Mouse (Mus musculus): ENCODE results near the gene Pank4. TPM values are rescaled to one million over a fixed set of nuclear protein-coding genes. Genes with fewer than 3 reads are reported as not detected.

Pank4 gene
- polyA plus RNA-seq, 1 experiment from 2014 or later: 42.9 TPM

DNA sequence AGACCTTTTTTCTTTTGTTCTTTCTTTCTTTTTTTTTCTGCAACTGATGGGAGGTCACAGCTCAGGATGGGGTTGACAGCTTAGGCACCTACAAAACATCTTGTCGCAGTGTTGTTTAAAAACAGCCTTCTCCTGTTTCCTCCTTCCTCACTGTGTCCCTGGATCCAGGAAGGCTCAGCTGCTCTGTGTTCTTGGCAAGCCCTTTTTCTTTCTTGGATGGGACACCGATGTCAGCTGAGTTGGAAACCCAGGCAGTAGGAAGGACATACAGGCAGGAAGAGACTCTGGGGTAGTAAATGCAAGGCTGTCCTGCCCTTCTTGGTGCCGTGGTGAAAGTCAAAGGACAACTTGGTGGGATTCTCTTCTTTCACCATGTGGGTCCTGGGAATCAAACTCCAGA, 1.9 kb downstream of the Pank4 start:
- DNase-seq (ENCODE audit: low spot score): no peak

DNA sequence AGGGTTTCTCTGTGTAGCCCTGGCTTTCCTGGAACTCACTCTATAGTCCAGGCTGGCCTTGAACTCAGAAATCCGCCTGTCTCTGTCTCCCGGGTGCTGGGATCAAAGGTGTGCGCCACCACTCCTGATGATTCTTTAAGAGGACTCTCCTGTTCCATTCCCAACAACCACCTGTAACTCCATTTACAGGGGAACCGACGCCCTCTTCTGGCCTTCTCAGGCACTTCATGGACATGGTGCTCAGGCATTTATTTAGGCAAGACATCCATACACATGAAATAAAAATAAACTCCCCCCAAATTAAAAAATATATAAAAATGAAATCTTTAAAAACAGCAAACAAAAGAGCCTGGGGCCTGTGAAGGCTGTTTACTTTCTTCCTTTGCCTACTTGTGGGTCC, 3.2 kb downstream of the Pank4 start:
- no peak for DNase-seq (ENCODE audit: low spot score)

DNA sequence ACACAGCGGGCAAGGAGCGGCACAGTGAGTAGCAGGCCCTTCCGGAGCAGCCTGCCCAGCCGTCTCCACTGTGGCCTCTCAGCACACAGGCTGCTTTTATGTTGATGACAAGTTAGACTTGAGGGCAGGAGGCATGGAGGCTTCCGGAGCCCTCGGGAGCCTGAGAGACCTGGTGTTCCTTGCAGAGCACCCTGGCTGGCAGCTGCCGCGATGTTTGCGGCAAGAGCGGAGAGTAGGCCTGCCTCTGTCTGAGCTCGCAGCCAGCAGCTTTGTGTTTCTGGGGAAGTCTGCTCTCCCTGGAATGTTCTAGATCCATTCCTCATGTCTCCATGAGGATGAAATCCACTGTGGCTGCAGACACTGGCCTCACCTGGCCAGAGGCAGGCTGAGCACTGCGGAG, 8.6 kb downstream of the Pank4 start:
- DNase-seq (ENCODE audit: low spot score): no peak

DNA sequence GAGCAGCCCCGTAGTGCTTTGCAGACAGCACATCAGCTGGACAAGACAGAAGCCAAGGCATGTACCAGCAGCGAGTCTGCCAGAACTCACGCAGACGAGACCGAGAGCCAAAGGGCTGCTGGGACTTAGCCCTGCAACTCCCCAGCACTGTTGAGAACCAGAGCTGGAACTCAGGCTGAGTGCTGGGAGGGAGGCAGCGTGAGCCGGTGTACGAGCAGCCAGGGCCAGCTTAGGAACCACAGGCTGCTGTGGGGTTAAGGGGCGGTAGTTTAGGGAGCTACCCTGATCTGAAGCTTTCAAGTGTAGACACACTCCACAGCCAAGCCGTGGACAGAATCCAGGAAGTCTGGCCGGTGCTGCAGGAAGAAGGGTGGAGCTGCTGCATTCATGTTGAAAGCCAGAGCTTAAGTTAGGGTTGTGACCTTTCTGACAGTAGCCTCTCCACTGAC, 10.3 kb downstream of the Pank4 start:
- DNase-seq (ENCODE audit: low spot score): no peak

DNA sequence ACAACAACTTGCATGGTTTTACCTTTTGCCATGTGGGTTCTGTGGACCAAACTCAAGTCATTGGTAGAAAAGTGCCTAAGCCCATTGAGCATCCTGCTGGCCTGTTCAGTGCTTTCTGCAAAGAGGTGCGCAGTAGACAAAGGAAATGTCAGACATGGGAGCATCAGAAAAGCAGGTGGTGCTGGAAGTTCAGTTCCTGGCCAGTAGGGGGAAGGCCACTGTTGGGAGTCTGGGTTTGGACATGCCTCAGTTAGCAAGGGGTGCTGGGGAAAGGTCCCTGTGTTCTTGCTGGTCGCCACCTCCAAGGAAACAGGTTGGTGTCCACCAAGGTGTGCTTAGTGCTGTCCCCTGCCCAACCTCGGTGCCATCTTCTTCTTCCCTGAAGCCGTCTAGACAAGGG, 16.2 kb downstream of the Pank4 start:
- no peak for DNase-seq (ENCODE audit: low spot score)

DNA sequence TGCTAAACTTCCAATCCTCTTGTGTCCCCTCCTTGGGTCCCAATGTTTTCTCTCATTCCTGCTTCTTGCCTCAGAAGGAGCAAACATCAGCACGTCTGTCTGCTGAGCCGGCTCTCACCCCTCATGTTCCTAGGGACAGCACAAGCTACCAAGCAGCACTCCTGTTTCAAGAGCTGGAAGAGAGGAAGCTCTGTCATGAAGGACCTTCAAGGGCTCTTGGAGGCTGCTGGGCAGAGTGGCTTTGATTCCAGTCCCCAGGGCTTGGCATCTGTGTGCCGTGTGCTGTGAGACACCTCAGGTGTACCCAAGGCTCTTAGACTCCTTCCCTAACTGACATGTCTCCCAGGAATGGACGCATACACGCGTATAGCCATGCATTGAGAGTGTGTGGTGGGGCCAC, 17.2 kb downstream of the Pank4 start:
- DNase-seq (ENCODE audit: low spot score): no peak

DNA sequence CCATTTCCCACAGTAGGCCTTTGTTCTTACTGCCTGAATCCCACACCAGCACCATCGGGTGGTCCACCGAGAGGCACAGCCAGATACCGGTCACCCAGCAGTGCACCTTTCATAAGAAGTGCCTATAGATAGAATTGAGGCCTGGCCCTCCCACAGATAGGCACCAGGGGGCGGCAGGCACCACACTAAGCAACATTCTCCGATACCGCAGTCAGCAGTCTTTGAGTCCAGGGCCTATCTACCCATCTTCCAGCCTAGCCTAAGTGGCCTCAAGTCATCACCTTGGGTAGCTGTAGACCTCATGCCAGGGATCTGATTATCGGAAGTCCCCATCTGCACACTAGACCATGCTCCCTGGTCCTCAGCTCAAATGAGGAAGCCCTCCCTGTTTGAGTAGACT, 17.6 kb downstream of the Pank4 start:
- DNase-seq (ENCODE audit: low spot score): peak; percentile 52

DNA sequence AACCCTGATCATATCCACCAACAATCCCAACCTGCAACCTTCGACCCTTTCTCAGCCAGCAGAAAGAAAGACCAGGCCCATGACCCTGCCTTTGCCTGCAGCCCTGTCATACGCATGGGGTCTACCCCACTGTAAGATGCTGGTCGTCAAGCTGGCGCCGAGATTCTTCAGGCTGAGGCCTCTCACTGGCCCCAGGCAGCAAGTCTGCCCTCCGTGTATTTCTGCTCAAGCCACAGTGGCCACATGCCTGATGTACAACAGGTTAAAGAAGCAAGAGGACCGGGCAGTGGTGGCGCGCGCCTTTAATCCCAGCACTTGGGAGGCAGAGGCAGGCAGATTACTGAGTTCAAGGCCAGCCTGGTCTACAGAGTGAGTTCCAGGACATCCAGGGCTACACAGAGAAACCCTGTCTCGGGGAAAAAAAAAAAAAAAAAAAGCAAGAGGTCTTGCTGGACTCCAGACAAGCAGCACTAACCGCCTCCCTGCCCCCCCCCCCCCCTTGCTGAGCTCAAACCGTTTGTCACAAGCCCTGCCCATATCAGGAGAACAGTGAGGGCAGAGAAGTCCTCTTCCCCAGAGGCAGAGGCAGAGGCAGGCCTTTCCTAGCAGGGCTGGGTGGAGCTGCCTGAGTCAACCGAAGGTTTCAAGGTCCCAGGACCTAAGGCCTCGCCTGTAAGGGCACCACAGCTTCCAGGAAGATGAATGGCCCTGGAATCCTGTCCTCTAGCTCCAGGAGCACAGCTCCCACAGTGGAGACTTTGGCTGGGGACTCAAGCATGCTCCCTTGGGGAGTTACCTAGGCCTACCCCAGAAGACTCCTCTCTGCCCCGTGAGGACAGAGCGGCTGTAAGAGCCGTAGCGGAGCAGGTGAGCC, 18.6 kb downstream of the Pank4 start:
- DNase-seq (ENCODE audit: low spot score): no peak

DNA sequence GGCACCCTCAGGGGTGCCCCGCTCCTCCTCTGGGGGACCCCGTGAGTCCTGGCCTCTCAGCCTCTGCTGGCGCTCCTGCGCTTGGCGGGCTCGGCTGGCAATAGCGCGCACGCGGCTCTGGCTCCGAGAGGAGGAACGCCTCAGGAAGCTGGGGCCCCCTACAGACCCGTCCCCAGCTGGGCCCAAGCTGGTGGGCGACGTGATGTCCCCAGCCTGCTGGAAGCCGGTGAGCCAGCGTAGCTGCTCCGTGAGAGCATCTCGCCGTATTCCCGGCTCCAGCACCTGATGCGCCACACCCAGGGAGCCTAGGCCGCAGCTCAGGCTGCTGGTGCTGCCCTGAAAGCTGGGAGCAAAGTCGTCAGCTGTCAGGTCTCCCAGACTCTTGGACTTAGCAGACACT, 19.8 kb downstream of the Pank4 start:
- no peak for DNase-seq (ENCODE audit: low spot score)

DNA sequence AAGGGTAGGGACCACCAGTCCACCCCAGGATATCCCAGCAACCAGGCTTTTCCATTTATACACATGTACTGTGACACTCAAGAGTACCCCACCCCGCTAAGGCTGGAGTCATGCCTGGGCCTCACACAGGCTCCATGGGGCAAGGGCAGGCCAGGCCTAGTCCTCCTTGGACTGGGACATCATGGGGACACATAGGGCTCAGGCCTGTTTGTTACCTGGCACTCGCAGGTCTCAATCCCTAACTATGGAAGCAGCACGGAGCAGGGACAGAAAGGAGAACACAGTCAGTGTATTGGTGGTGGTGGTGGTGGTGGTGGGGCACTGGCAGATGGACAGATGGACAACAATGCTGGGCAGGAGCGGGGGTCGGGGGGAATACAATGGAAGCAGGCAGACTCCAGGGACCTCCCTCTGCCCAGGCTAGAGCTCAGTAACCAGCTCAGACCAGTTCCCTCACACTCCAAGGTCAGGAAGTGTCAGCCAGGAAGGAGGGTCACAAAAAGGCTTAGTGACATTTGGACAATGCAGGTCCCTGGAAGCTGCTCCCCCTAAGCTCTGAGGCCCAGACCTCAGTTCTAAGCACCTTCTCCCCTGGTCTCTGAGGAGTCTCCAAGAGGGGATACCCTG, 21.3 kb downstream of the Pank4 start:
- no peak for DNase-seq (ENCODE audit: low spot score)

DNA sequence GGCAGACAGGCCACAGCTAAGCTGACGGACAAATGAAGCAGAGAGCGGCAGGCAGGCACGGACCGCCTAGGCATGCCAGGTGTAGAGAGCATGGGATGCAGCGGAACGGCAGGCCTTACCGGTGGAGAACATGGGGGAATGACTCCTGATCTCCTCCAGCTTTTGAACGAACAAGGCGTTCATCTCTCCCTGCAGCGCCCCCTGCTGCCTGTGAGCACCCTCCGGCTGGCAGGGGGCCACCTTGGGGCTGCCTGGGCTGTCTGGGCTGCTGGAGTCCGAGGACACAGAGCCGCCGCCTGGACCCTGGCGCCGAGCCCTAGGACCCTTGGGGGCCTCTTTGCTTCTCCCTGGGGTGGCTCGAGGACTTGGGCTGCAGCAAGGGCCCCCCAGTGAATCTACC, 22.2 kb downstream of the Pank4 start:
- DNase-seq (ENCODE audit: low spot score): peak; percentile 63

DNA sequence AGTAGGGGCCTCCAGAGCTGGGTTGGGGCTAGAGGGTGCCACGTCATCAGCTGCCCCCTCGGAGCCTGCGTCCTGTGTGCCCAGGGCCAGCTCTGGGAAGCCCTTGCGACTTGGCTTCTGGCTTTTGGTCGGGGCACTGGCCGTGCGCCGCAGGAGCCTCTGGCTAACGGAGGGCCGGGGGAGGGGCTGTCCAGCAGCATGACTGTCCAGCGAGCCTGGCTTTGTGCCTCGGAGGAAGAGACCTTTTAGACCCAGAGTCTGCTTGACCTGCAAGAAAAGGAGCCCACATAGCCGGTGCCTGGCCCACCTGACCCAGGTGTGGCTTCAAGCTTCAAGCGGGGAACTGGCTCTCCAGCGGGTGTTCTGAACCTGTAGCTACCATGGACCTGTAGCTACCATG, 22.8 kb downstream of the Pank4 start:
- DNase-seq (ENCODE audit: low spot score): no peak

DNA sequence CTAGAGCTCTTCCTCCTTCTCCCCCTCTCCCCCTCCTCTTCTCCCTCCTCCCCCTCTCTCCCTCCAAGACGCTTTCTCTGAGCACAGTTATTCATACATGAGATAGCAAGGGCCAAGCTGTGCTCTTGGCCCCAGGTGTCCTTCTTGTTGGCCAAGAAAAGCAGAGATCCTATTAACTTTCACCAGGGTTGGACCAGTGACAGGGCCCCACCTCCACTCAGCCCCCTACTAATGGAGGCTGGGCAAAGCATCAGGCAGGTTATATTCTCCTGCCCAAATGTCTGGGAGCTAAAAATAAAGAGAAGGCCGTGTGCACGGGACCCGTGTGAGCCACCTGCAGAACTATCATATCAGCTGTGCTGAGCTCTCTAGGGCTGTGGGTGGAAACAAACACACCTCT, 31.0 kb downstream of the Pank4 start:
- DNase-seq (ENCODE audit: low spot score): no peak

DNA sequence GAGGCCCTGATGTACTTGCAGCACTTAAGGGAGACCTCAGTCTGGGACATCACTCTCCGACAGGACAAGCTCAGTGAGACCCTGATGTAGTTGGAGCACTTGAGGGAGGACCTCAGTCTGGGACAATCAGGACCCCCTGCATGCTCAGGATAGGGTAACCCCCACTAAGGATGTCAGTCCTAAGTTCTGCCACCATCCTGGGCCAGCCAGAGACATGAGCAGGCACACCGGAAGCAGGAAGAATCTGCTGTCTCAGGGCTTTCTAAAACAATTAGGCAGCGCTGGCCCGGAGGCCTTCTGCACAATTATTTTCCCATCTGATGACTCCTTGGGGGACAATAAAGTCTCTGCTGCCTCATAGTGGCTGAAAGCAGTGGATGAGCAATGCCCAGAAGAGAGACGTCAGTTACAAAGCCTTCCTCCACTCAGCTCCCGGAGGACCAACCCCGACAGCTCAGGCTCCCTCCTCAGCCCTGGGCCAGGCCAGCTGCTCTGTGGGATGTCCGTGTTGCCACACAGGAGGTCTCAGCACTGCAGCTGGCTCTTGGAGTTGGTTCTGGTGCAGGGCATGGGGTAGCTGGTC, 32.7 kb downstream of the Pank4 start:
- DNase-seq (ENCODE audit: low spot score): no peak

DNA sequence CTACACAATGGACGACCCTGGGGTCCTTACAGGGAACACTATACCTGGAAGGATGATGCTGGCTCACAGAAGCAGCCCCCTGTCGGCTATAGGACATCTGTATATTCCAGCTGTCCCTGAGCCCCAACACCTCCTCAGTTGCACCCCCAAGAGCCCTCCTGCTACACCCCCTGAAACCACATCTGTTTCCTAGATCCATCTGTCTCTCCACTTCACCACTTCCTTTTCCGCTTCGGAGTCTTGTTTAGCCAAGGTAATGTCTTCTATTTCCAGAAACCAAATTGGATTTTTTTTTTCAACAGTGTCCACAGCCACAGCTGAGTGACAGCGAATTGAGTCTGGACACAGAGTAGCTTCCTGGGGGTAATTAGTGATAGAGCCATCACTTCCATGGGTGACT, 35.5 kb downstream of the Pank4 start:
- DNase-seq (ENCODE audit: low spot score): no peak

DNA sequence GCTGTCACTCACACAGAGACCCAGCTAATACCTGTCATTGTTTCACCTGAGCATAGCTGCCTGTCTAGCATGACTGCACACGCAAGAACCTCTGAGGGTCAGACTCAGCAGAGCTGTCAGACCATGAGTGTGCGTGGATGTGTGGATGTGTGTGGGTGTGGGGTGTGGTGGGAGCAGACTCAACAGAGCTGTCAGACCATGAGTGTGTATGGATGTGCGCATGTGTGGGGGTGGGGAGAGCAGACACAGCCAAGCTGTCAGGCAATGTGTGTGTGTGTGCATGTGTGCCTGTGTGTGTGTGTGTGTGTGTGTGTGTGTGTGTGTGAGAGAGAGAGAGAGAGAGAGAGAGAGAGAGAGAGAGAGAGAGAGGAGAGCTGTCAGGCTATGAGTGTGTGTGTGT, 41.4 kb downstream of the Pank4 start:
- no peak for DNase-seq (ENCODE audit: low spot score)

DNA sequence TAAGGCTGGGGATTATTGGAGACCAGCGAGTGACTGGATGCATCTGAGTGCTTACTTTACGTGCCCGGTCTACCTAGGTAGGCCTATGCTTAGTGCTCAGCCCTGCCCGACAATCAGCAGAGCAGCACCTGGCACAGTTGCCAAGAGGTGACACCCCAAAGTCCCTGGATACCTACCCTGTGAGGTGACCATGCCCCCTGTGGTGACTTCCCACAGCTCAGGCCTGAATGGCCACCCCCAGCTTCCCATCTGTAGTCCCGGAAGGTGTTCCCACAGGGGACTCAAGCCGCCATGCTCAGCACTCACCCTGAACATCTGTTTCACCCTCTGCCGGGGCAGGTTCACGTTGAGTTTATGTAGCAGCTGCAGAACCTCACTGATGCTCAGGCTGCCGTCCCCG, 42.4 kb downstream of the Pank4 start:
- no peak for DNase-seq (ENCODE audit: low spot score)

DNA sequence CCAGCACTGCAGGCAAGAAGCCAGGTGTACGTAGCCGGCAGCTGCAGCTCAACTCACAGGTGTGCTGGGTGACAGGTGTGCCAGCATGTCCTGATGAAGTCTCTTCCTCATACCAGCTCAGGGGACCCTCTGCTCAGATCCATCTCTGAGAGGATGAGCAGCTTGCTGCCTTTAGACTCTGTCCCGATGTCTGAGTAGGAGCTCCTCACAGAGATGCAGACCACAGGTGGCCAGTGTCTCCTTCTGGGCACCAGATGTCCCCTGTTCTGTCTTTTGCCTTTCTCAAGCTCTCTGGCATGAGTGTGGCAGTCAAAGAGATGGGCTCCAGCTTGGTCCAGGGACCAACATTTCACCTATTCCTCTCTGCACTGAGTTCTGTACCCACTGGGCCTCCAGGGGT, 43.7 kb downstream of the Pank4 start:
- no peak for DNase-seq (ENCODE audit: low spot score)

DNA sequence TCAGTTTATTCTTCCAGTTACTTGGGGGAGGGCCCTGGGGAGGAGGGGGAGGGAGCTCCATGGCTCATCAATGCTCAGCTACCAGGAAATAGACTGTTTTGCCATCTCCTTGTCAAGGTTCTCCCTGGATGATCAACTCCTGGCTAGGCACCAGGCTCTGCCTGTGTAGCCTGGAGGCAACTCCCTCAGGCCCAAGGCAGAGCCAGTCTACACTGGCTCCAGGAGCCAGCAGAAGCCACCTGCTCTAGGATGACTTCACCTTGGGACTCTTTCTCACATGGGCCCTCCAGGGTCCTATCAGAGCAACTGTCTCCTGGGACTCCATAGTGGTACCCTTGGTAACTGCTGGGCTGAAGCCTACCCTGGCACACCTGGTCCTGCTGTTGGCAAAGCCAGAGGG, 44.2 kb downstream of the Pank4 start:
- no peak for DNase-seq (ENCODE audit: low spot score)

DNA sequence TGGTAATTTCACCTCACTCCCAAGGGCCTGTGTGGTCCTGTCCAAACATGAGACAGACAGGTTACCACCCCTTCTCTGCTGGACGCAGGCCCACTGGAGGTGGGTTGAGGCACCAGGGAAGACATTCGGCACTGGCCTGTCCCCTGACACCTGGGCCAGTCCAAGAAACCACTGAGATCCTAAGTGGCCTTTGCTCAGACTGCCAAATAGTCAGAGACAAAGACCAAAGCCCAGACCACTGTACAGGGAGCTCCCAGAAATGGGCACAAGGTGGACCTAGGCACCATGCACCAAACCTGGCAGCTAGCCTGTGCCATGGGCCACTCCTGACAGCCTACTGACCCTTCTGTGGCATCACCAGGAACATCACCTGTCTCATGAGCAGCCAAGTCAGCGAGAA, 45.3 kb downstream of the Pank4 start:
- no peak for DNase-seq (ENCODE audit: low spot score)

DNA sequence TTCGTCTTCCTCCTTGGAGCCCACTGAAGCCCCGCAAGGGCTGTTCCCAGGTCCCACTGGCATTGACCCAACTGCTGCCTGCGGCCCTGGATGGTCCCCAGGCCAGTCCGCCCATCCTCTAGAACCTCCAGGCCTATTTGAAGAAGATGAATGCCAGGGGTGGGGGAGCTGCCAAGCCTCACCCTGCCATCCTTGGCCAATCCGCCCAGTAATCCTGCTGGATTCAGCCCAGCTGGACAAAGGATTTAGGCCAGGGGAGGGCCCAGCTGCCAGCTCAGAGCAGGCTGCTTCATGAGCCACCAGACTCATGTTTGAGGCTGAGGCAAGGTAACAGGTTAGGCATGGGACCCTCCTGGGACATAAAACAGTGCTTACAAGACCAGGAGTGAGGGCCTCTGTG, 46.9 kb downstream of the Pank4 start:
- no peak for DNase-seq (ENCODE audit: low spot score)

DNA sequence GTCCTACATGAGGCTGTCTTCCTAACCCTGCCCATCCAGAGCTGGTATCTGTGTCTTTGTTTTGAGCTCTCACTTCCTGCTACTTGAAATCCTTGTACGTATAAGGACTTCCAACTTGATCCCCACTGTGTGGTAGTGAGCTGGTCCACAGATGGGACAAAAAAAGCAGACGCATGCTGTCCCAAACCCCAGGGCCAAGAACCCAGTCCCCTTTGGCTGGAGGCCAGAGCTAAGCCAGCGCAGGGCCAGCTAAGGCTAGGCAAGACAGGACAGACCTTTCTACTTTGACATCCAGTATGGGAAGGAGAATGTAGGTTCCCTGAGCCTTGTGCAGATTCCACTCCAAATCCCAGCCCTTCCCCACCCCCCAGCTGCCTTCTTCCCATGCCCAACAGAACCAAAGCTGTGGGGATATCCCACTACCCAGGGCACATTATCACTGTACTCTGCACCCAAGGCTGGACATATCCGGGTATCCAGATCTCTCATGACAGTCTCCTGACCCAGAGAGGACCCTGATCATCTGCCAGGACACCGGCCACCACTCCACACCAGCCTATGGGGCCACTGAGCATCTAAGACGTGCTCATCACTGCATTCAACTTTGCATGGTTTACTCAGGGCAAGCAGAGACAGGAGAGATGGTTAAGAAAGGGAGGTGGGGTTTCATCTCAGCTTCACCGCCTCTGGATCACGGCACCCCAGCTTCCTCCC, 47.5 kb downstream of the Pank4 start:
- DNase-seq (ENCODE audit: low spot score): no peak

Data from thymus, postnatal 0 days (tissue).